Mouse (Mus musculus): ENCODE data around the gene Cldn18. TPM values are rescaled to one million over a fixed set of nuclear protein-coding genes. Genes with fewer than 3 reads are reported as not detected.

The Cldn18 gene
- not detected in 2 replicates for polyA plus RNA-seq (2014; fragmentation: Nextera tagmentation; extraction: Ambion mirVana)

DNA sequence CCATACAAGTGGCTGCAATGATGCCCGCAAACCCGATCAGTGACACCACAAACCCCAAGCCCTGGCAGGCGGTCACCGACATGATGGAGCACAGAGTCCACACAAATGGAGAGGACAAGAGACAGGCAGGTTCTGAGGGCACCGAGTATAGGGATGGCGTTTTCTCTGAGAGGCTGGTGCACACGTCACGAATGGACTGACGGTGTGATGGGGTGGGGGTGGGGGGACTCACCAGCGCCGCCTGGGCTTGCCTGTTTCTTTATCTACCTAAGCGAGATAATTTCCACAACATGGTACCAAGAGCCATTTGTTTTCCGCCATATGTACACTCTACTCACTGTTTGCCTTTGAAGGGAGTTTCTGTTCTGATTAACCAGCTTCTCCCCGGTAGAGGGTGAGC, at the start of gene Cldn18:
Cldn18 (minus strand) TSS at position 134 of the 400 bp plus-strand sequence.
- no peaks in the 10 kb centered on the region for H3K4me1 ChIP-seq (replicated peaks; ENCODE audit: control insufficient read depth, insufficient read depth, low read length)
- H3K36me3 ChIP-seq (replicated peaks; ENCODE audit: control insufficient read depth, insufficient read depth) = no peaks in the 10 kb centered on the region
- H3K4me3 ChIP-seq (replicated peaks; ENCODE audit: low read length) = no peak within 1 kb of the TSS
- no peaks in the 10 kb centered on the region for H3K9me3 ChIP-seq (ENCODE audit: control insufficient read depth, low read length)
- ATAC-seq (ENCODE audit: low FRiP score) (no peak), DNase-seq (ENCODE audit: low spot score) (no peak)
- H3K9ac ChIP-seq = no peak within 1 kb of the TSS
- H3K27ac ChIP-seq = no peak within 1 kb of the TSS
- H3K27me3 ChIP-seq (ENCODE audit: control insufficient read depth, insufficient read depth, low read length) = no peaks in the 10 kb centered on the region
- WGBS = 95% methylated on average over 14 of the region's 14 CpGs
- no peak within 1 kb of the TSS for H3K4me2 ChIP-seq (replicated peaks)

DNA sequence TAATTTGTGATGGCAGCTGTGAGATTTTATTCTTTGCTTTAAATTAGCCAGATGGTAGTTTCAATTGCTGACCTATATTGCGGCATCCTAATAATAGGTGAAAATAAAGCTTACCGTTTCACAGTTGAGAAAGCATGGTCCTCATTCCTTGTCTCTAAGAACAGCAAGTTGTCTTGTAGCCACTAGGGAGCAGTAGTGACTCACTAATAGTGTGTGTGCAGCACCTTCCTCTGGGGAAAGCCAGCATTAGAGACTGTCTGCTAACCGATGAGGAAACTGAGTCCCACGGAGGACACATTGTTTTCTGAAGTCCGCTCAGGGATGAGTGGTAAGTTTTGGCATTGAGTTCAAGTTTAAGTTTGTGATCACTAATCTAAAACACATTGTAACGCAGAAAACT, 46.5 kb upstream of the Cldn18 start:
- Histone ChIP-seq H3K4me2 (replicated peaks) (no peak overlapping the region), H3K4me1 (replicated peaks; ENCODE audit: control insufficient read depth, insufficient read depth, low read length) (no peaks in the 10 kb centered on the region), H3K4me3 (replicated peaks; ENCODE audit: low read length) (no peak overlapping the region), H3K9ac (no peak overlapping the region), H3K27ac (no peak overlapping the region), H3K36me3 (replicated peaks; ENCODE audit: control insufficient read depth, insufficient read depth) (no peaks in the 10 kb centered on the region), H3K9me3 (ENCODE audit: control insufficient read depth, low read length) (no peaks in the 10 kb centered on the region), H3K27me3 (ENCODE audit: control insufficient read depth, insufficient read depth, low read length) (no peaks in the 10 kb centered on the region)
- WGBS = 61% methylated on average over 6 of the region's 6 CpGs
- DNase-seq (ENCODE audit: low spot score) = peak; percentile 68
- no peak for ATAC-seq (ENCODE audit: low FRiP score)

DNA sequence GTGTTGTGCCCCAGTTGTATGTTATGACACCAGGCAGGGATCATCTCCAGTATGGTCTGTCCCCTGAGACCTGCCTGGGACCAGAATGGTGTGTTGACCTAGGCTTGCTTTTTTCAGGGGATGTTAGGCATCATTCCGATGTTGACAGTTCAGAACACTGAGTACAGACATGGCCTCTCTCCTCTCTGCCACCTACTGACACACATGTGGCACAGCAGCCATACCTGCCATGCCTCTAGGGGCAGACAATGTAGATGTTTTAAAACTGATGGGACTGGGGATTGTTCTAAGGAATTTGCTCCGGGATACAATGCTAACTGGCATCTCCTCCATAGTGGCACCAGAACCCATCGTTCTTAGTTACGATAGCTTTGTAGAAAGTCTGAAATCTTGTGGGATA, 33.2 kb upstream of the Cldn18 start:
- Histone ChIP-seq H3K27me3 (ENCODE audit: control insufficient read depth, insufficient read depth, low read length) (no peaks in the 10 kb centered on the region), H3K4me3 (replicated peaks; ENCODE audit: low read length) (no peak overlapping the region), H3K9me3 (ENCODE audit: control insufficient read depth, low read length) (no peaks in the 10 kb centered on the region), H3K4me2 (replicated peaks) (no peak overlapping the region), H3K9ac (no peak overlapping the region), H3K27ac (no peak overlapping the region), H3K36me3 (replicated peaks; ENCODE audit: control insufficient read depth, insufficient read depth) (no peaks in the 10 kb centered on the region), H3K4me1 (replicated peaks; ENCODE audit: control insufficient read depth, insufficient read depth, low read length) (no peaks in the 10 kb centered on the region)
- DNase-seq (ENCODE audit: low spot score) (no peak), ATAC-seq (ENCODE audit: low FRiP score) (no peak)
- WGBS = 82% methylated on average over 4 of the region's 4 CpGs

DNA sequence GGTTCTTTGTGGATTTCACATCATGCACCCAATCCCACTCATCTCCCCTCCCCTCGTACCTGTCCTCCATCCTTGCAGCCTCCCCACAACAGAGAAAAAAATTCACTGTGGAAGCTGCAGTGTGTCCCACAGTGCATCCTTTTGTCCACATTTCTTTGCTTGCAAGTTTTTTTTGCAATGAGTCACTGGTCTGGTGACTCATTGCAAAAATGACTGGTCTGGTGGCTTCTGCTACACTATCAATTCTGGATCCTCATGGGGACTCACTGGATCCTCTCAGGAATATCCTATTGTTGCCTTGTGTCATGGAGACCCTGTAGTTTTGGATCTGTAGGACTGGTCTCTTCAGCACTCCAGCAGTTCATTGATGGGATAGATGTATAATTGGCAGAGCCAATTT, 31.2 kb upstream of the Cldn18 start:
- Histone ChIP-seq H3K27ac (no peak overlapping the region), H3K27me3 (ENCODE audit: control insufficient read depth, insufficient read depth, low read length) (no peaks in the 10 kb centered on the region), H3K4me3 (replicated peaks; ENCODE audit: low read length) (no peak overlapping the region), H3K36me3 (replicated peaks; ENCODE audit: control insufficient read depth, insufficient read depth) (no peaks in the 10 kb centered on the region), H3K9me3 (ENCODE audit: control insufficient read depth, low read length) (no peaks in the 10 kb centered on the region), H3K4me1 (replicated peaks; ENCODE audit: control insufficient read depth, insufficient read depth, low read length) (no peaks in the 10 kb centered on the region; the same call in 1 of the 2 replicates), H3K9ac (no peak overlapping the region), H3K4me2 (replicated peaks) (no peak overlapping the region)
- DNase-seq (ENCODE audit: low spot score) (no peak), ATAC-seq (ENCODE audit: low FRiP score) (no peak)
- WGBS = 81% methylated on average over 1 of the region's 1 CpGs

DNA sequence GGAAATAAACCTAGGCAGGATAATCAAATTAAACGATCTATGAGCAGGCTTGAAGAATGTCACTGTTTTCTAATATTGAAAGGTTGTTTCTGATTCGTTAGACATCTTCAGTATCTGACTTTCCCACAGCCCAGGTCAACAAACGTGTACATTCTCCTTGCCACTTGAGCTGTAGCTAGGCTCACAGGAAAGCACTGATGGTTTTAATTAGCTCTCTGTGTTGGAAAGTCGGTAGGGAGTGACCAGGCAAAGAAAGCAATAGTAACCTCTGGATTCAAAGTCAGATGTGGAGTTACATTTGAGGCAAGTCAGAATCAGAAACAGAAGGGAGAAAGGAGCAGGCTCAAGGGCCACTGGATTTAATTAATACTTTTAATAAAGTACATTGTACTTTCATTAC, 30.7 kb upstream of the Cldn18 start:
- ATAC-seq (ENCODE audit: low FRiP score) (no peak), DNase-seq (ENCODE audit: low spot score) (no peak)
- Histone ChIP-seq H3K4me2 (replicated peaks) (no peak overlapping the region), H3K27ac (no peak overlapping the region), H3K4me1 (replicated peaks; ENCODE audit: control insufficient read depth, insufficient read depth, low read length) (no peaks in the 10 kb centered on the region; the same call in 1 of the 2 replicates), H3K36me3 (replicated peaks; ENCODE audit: control insufficient read depth, insufficient read depth) (no peaks in the 10 kb centered on the region), H3K9ac (no peak overlapping the region), H3K27me3 (ENCODE audit: control insufficient read depth, insufficient read depth, low read length) (no peaks in the 10 kb centered on the region), H3K4me3 (replicated peaks; ENCODE audit: low read length) (no peak overlapping the region), H3K9me3 (ENCODE audit: control insufficient read depth, low read length) (no peaks in the 10 kb centered on the region)
- WGBS = 71% methylated on average over 4 of the region's 4 CpGs

DNA sequence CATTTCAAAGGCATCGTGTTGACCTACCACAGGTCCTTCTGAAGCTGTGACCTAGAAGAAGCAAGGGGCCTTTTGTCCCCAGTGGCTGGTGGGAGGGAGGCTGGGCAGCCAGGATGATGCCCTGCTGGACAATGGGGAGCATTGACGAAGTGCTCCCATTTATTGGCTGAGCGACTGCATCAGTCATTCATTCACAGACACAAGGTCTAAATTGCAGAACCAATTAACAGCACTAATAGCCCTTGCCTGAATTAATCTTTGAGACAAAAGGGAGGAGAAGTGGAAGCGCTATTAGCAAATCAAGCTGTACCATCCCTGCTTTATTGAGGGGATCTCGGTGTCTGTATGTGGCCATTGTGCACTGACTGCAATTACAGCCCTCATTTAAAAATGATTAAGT, 27.5 kb upstream of the Cldn18 start:
- Histone ChIP-seq H3K9ac (no peak overlapping the region), H3K9me3 (ENCODE audit: control insufficient read depth, low read length) (no peaks in the 10 kb centered on the region), H3K27me3 (ENCODE audit: control insufficient read depth, insufficient read depth, low read length) (no peaks in the 10 kb centered on the region), H3K4me2 (replicated peaks) (no peak overlapping the region), H3K4me1 (replicated peaks; ENCODE audit: control insufficient read depth, insufficient read depth, low read length) (no peaks in the 10 kb centered on the region; the same call in 1 of the 2 replicates), H3K27ac (no peak overlapping the region), H3K36me3 (replicated peaks; ENCODE audit: control insufficient read depth, insufficient read depth) (no peaks in the 10 kb centered on the region), H3K4me3 (replicated peaks; ENCODE audit: low read length) (no peak overlapping the region)
- peak; percentile 35 for DNase-seq (ENCODE audit: low spot score)
- peak; percentile 57; the same call in 1 of the 2 replicates for ATAC-seq (ENCODE audit: low FRiP score)
- 37% methylated on average over 5 of the region's 5 CpGs for WGBS

DNA sequence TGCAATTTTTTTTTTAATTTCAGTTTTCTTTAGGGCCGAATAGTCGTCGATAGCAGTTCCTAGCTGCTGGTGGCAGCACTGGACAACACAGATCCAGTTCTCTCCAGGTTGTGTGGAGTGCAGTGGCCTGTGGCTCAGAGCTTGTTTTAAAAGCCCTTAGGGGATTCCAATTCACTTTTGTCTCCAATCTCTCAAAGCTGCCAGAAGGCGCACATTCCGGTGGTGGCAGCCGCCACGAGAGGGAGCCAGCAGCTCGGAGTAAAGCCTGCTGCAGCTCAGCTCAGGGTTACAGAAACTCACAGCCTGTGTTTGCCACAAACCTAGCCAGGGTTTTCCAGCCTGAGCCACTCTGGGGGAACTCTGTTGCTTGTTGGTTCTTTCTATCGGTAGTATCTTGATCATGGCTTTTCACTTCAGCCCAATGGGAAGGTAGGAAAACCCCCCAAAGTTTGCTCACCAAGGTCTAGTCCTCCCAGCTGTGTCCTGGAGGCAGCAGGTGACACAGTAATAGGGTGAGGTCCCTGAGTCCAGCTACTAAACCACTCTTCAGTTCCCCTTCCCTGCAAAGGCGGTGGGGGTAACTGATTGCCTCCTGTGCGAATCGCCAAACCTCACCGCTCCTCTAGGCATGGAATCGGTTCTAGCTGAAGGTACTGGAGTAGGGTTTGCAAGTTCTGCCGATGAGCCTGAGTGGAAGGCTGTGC, 13.0 kb upstream of the Cldn18 start:
- H3K4me3 ChIP-seq (replicated peaks; ENCODE audit: low read length) = no peak overlapping the region
- no peak overlapping the region for H3K9ac ChIP-seq
- DNase-seq (ENCODE audit: low spot score) = peak; percentile 86
- no peak overlapping the region for H3K27ac ChIP-seq
- ATAC-seq (ENCODE audit: low FRiP score) = peak; percentile 59; the same call in 1 of the 2 replicates
- H3K27me3 ChIP-seq (ENCODE audit: control insufficient read depth, insufficient read depth, low read length) = no peaks in the 10 kb centered on the region
- WGBS = 36% methylated on average over 15 of the region's 15 CpGs
- H3K4me1 ChIP-seq (replicated peaks; ENCODE audit: control insufficient read depth, insufficient read depth, low read length) = no peaks in the 10 kb centered on the region
- no peak overlapping the region for H3K4me2 ChIP-seq (replicated peaks)
- H3K36me3 ChIP-seq (replicated peaks; ENCODE audit: control insufficient read depth, insufficient read depth) = no peaks in the 10 kb centered on the region
- no peaks in the 10 kb centered on the region for H3K9me3 ChIP-seq (ENCODE audit: control insufficient read depth, low read length)

DNA sequence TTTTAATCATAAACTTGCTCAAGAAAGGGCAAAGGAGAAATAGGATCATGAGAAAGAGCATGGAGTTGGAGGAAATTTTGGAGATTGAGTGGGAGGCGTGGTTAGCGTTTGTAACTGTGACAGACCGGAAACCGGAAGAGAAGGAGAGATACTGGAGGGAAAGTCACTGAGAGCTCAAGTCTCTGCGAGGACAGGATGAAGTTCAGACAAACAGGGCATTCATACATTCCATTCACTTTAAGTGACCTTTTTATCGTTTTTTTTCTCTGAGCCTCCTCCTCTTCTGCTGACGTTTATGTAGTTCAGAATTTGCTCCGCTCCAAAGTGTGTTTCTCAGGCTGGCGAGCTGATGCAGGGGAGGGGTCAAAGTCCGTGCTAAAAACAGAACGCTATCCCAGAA, 10.8 kb upstream of the Cldn18 start:
- no peak overlapping the region for H3K9ac ChIP-seq
- H3K36me3 ChIP-seq (replicated peaks; ENCODE audit: control insufficient read depth, insufficient read depth) = no peaks in the 10 kb centered on the region
- no peak overlapping the region for H3K4me3 ChIP-seq (replicated peaks; ENCODE audit: low read length)
- WGBS = 75% methylated on average over 11 of the region's 11 CpGs
- H3K27ac ChIP-seq = no peak overlapping the region
- DNase-seq (ENCODE audit: low spot score) (no peak), ATAC-seq (ENCODE audit: low FRiP score) (no peak)
- H3K4me1 ChIP-seq (replicated peaks; ENCODE audit: control insufficient read depth, insufficient read depth, low read length) = no peaks in the 10 kb centered on the region
- no peaks in the 10 kb centered on the region for H3K9me3 ChIP-seq (ENCODE audit: control insufficient read depth, low read length)
- H3K4me2 ChIP-seq (replicated peaks) = no peak overlapping the region
- no peaks in the 10 kb centered on the region for H3K27me3 ChIP-seq (ENCODE audit: control insufficient read depth, insufficient read depth, low read length)

DNA sequence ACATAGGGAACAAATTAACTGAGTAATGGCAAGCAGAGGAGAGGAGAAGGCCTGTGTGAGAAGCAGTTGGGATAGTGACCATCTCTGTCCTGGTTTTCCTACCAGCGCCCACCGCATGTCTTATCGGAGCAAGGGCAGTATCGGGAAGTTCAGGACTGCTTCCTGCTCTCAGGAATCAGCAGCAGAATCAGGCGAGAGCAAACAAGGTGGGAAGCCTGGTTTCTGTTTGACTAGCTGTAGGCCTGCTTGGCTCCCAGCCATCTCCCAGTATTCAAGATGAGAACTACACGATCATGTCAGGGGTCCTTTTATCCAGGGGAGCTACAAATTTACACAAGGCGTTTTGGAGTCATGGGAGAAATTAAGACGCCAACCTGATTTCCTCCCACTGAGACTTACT, 8.2 kb upstream of the Cldn18 start:
- no peak for ATAC-seq (ENCODE audit: low FRiP score)
- no peak overlapping the region for H3K4me2 ChIP-seq (replicated peaks)
- no peaks in the 10 kb centered on the region for H3K36me3 ChIP-seq (replicated peaks; ENCODE audit: control insufficient read depth, insufficient read depth)
- no peaks in the 10 kb centered on the region for H3K9me3 ChIP-seq (ENCODE audit: control insufficient read depth, low read length)
- no peak overlapping the region for H3K4me3 ChIP-seq (replicated peaks; ENCODE audit: low read length)
- H3K9ac ChIP-seq = no peak overlapping the region
- H3K27ac ChIP-seq = no peak overlapping the region
- no peaks in the 10 kb centered on the region for H3K4me1 ChIP-seq (replicated peaks; ENCODE audit: control insufficient read depth, insufficient read depth, low read length)
- no peak for DNase-seq (ENCODE audit: low spot score)
- 83% methylated on average over 8 of the region's 8 CpGs for WGBS
- H3K27me3 ChIP-seq (ENCODE audit: control insufficient read depth, insufficient read depth, low read length) = no peaks in the 10 kb centered on the region

DNA sequence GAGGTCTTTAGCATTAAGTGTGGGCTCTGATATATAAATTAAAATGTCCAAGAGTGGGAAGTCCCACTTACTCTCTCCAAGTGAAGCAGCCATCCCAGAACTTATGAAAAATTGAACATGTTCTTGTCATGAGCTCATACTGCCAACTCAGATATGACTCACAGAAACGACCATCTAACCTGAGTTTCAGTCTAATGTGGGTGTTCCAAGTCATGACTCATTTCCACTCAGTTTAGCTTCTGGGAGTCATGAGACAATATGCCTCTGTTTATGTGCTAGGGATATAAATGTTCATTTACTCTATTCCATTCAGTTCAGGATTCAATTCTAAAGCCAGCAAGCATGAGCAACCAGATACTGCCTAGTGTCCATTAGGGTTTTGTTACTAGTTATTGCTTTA, 2.9 kb upstream of the Cldn18 start:
- Histone ChIP-seq H3K4me3 (replicated peaks; ENCODE audit: low read length) (no peak overlapping the region), H3K4me2 (replicated peaks) (no peak overlapping the region), H3K27ac (no peak overlapping the region), H3K9me3 (ENCODE audit: control insufficient read depth, low read length) (no peaks in the 10 kb centered on the region), H3K4me1 (replicated peaks; ENCODE audit: control insufficient read depth, insufficient read depth, low read length) (no peaks in the 10 kb centered on the region), H3K9ac (no peak overlapping the region), H3K27me3 (ENCODE audit: control insufficient read depth, insufficient read depth, low read length) (no peaks in the 10 kb centered on the region), H3K36me3 (replicated peaks; ENCODE audit: control insufficient read depth, insufficient read depth) (no peaks in the 10 kb centered on the region)
- ATAC-seq (ENCODE audit: low FRiP score) (no peak), DNase-seq (ENCODE audit: low spot score) (no peak)
- 68% methylated on average over 1 of the region's 1 CpGs for WGBS

Data from hindbrain, embryonic 14.5 days (tissue).